Mouse (Mus musculus): ENCODE measurements around the gene Nfat5. TPM values are rescaled to one million over a fixed set of nuclear protein-coding genes. Genes with fewer than 3 reads are reported as not detected.
A peak's percentile ranks its signal among the peaks of the same experiment; 100 is the strongest.

Nfat5 gene
- polyA plus RNA-seq, 1 experiment from 2014 or later, result 1.6 TPM

GRCm38 (mm10) chr8:107292119-107292927 is 947 bp upstream of the Nfat5 start:
- Histone ChIP-seq H3K27ac (replicated peaks) (peak overlapping the region; percentile 94), H3K4me3 (replicated peaks) (peak overlapping the region; percentile 93), H3K4me2 (peak overlapping the region; percentile 93), H3K4me1 (replicated peaks) (peaks cover 21% of the 10 kb centered on the region), H3K36me3 (replicated peaks) (no peaks in the 10 kb centered on the region), H3K9me3 (replicated peaks) (no peaks in the 10 kb centered on the region), H3K9ac (peak overlapping the region; percentile 75), H3K27me3 (no peaks in the 10 kb centered on the region)
- peak; percentile 1; the same call in 1 of the 2 replicates for ATAC-seq (ENCODE audit: insufficient read depth)
- 61% methylated on average over 18 of the region's 18 CpGs for WGBS (ENCODE audit: insufficient replicate concordance)

- peak overlapping the region; percentile 93 for H3K4me3 ChIP-seq (replicated peaks)
Measured at GRCm38 (mm10) chr8:107293641-107294628, 665 bp downstream of the Nfat5 start.

GRCm38 (mm10) chr8:107295450-107295849 is 2.2 kb downstream of the Nfat5 start:
- no peak overlapping the region for H3K4me3 ChIP-seq (replicated peaks)
- H3K36me3 ChIP-seq (replicated peaks), result no peaks in the 10 kb centered on the region
- H3K4me2 ChIP-seq, result no peak overlapping the region
- H3K27me3 ChIP-seq, result no peaks in the 10 kb centered on the region
- peaks cover 21% of the 10 kb centered on the region for H3K4me1 ChIP-seq (replicated peaks)
- no peak for ATAC-seq (ENCODE audit: insufficient read depth)
- 84% methylated on average over 1 of the region's 1 CpGs for WGBS (ENCODE audit: insufficient replicate concordance)
- no peak overlapping the region for H3K27ac ChIP-seq (replicated peaks)
- H3K9ac ChIP-seq, result no peak overlapping the region
- no peaks in the 10 kb centered on the region for H3K9me3 ChIP-seq (replicated peaks)

More at GRCm38 (mm10) chr8:107293641-107294628, 665 bp downstream of the Nfat5 start:
- peak overlapping the region; percentile 93 for H3K9ac ChIP-seq
- H3K4me2 ChIP-seq, result peak overlapping the region; percentile 93
- H3K4me1 ChIP-seq (replicated peaks), result peaks cover 21% of the 10 kb centered on the region
- no peaks in the 10 kb centered on the region for H3K36me3 ChIP-seq (replicated peaks)
- peak overlapping the region; percentile 94 for H3K27ac ChIP-seq (replicated peaks)
- no peaks in the 10 kb centered on the region for H3K27me3 ChIP-seq
- WGBS (ENCODE audit: insufficient replicate concordance), result under 1% methylated on average over 92 of the region's 98 CpGs
- no peaks in the 10 kb centered on the region for H3K9me3 ChIP-seq (replicated peaks)
- ATAC-seq (ENCODE audit: insufficient read depth), result peak; percentile 58

GRCm38 (mm10) chr8:107311876-107312275 is 18.6 kb downstream of the Nfat5 start:
- H3K4me2 ChIP-seq, result no peak overlapping the region
- H3K4me1 ChIP-seq (replicated peaks), result no peaks in the 10 kb centered on the region
- H3K36me3 ChIP-seq (replicated peaks), result 0 out of 2 replicates have a peak, but pooled peaks cover 2% of the 10 kb centered on the region
- ATAC-seq (ENCODE audit: insufficient read depth), result no peak
- H3K9ac ChIP-seq, result no peak overlapping the region
- no peak overlapping the region for H3K4me3 ChIP-seq (replicated peaks)
- no peaks in the 10 kb centered on the region for H3K27me3 ChIP-seq
- H3K27ac ChIP-seq (replicated peaks), result no peak overlapping the region
- no peaks in the 10 kb centered on the region for H3K9me3 ChIP-seq (replicated peaks)

GRCm38 (mm10) chr8:107324142-107324541 is 30.9 kb downstream of the Nfat5 start:
- ATAC-seq (ENCODE audit: insufficient read depth), result no peak
- WGBS (ENCODE audit: insufficient replicate concordance), result 0% methylated on average over 1 of the region's 1 CpGs

GRCm38 (mm10) chr8:107329595-107329994 is 36.3 kb downstream of the Nfat5 start:
- Histone ChIP-seq H3K9ac (no peak overlapping the region), H3K27ac (replicated peaks) (no peak overlapping the region), H3K4me3 (replicated peaks) (no peak overlapping the region), H3K36me3 (replicated peaks) (no peaks in the 10 kb centered on the region), H3K27me3 (no peaks in the 10 kb centered on the region), H3K9me3 (replicated peaks) (no peaks in the 10 kb centered on the region), H3K4me2 (no peak overlapping the region), H3K4me1 (replicated peaks) (no peaks in the 10 kb centered on the region)
- ATAC-seq (ENCODE audit: insufficient read depth), result no peak
- 37% methylated on average over 1 of the region's 1 CpGs for WGBS (ENCODE audit: insufficient replicate concordance)

More at GRCm38 (mm10) chr8:107324142-107324541, 30.9 kb downstream of the Nfat5 start:
- Histone ChIP-seq H3K4me1 (replicated peaks) (no peaks in the 10 kb centered on the region), H3K4me3 (replicated peaks) (no peak overlapping the region), H3K27me3 (no peaks in the 10 kb centered on the region), H3K9me3 (replicated peaks) (no peaks in the 10 kb centered on the region), H3K27ac (replicated peaks) (no peak overlapping the region), H3K4me2 (no peak overlapping the region), H3K36me3 (replicated peaks) (no peaks in the 10 kb centered on the region), H3K9ac (no peak overlapping the region)

- WGBS (ENCODE audit: insufficient replicate concordance), result 63% methylated on average over 1 of the region's 1 CpGs
- Histone ChIP-seq H3K9ac (no peak overlapping the region), H3K27me3 (no peaks in the 10 kb centered on the region), H3K36me3 (replicated peaks) (peaks cover 7% of the 10 kb centered on the region; the same call in 1 of the 2 replicates), H3K4me2 (no peak overlapping the region), H3K4me3 (replicated peaks) (no peak overlapping the region), H3K27ac (replicated peaks) (no peak overlapping the region), H3K4me1 (replicated peaks) (no peaks in the 10 kb centered on the region), H3K9me3 (replicated peaks) (no peaks in the 10 kb centered on the region)
- ATAC-seq (ENCODE audit: insufficient read depth), result no peak
Measured at GRCm38 (mm10) chr8:107336480-107336879, 43.2 kb downstream of the Nfat5 start.

- H3K9me3 ChIP-seq (replicated peaks), result no peaks in the 10 kb centered on the region
- ATAC-seq (ENCODE audit: insufficient read depth), result no peak
- no peak overlapping the region for H3K4me2 ChIP-seq
- no peak overlapping the region for H3K9ac ChIP-seq
- no peaks in the 10 kb centered on the region for H3K4me1 ChIP-seq (replicated peaks)
- H3K27ac ChIP-seq (replicated peaks), result no peak overlapping the region
- no peak overlapping the region for H3K4me3 ChIP-seq (replicated peaks)
- 71% methylated on average over 4 of the region's 4 CpGs for WGBS (ENCODE audit: insufficient replicate concordance)
- H3K36me3 ChIP-seq (replicated peaks), result peaks cover 46% of the 10 kb centered on the region
- H3K27me3 ChIP-seq, result no peaks in the 10 kb centered on the region
Measured at GRCm38 (mm10) chr8:107370311-107370710, 77.0 kb downstream of the Nfat5 start.

- H3K9ac ChIP-seq, result no peak overlapping the region
- no peak overlapping the region for H3K4me2 ChIP-seq
- ATAC-seq (ENCODE audit: insufficient read depth), result no peak
- no peak overlapping the region for H3K27ac ChIP-seq (replicated peaks)
- 75% methylated on average over 3 of the region's 3 CpGs for WGBS (ENCODE audit: insufficient replicate concordance)
- no peaks in the 10 kb centered on the region for H3K27me3 ChIP-seq
- H3K9me3 ChIP-seq (replicated peaks), result no peaks in the 10 kb centered on the region
- peaks cover 8% of the 10 kb centered on the region for H3K36me3 ChIP-seq (replicated peaks)
- H3K4me1 ChIP-seq (replicated peaks), result no peaks in the 10 kb centered on the region
- H3K4me3 ChIP-seq (replicated peaks), result no peak overlapping the region
Measured at GRCm38 (mm10) chr8:107377346-107377745, 84.1 kb downstream of the Nfat5 start.

GRCm38 (mm10) chr8:107380734-107381133 is 87.5 kb downstream of the Nfat5 start:
- Histone ChIP-seq H3K4me3 (replicated peaks) (no peak overlapping the region), H3K27me3 (no peaks in the 10 kb centered on the region), H3K4me2 (no peak overlapping the region), H3K9ac (no peak overlapping the region), H3K9me3 (replicated peaks) (no peaks in the 10 kb centered on the region), H3K27ac (replicated peaks) (no peak overlapping the region), H3K36me3 (replicated peaks) (peaks cover 7% of the 10 kb centered on the region; the same call in 1 of the 2 replicates), H3K4me1 (replicated peaks) (no peaks in the 10 kb centered on the region)
- WGBS (ENCODE audit: insufficient replicate concordance), result 78% methylated on average over 8 of the region's 8 CpGs
- no peak for ATAC-seq (ENCODE audit: insufficient read depth)

GRCm38 (mm10) chr8:107381666-107382065 is 88.4 kb downstream of the Nfat5 start:
- 73% methylated on average over 4 of the region's 4 CpGs for WGBS (ENCODE audit: insufficient replicate concordance)
- Histone ChIP-seq H3K27me3 (no peaks in the 10 kb centered on the region), H3K9ac (no peak overlapping the region), H3K36me3 (replicated peaks) (peaks cover 7% of the 10 kb centered on the region; the same call in 1 of the 2 replicates), H3K4me3 (replicated peaks) (no peak overlapping the region), H3K4me1 (replicated peaks) (no peaks in the 10 kb centered on the region), H3K4me2 (no peak overlapping the region), H3K27ac (replicated peaks) (no peak overlapping the region), H3K9me3 (replicated peaks) (no peaks in the 10 kb centered on the region)
- ATAC-seq (ENCODE audit: insufficient read depth), result no peak
